Mouse (Mus musculus) ES-Bruce4 (cell line): ENCODE measurements at regions not wholly inside any gene's neighbourhood (a gene's known extent, or its start where the extent isn't known, plus 50 kb on each side); places are given as distances from the start of the nearest gene placed in this dataset.

Experiments used
- CTCF ChIP-seq: IDR thresholded peaks from one replicate; pipeline ENCODE4 v1.8.1; 2011; ENCODE audit warnings: low read depth, low read length
- EP300 ChIP-seq: IDR thresholded peaks from 2 replicates; pipeline ENCODE4 v1.6.1; 2011; ENCODE audit warnings: low read depth, low read length; ENCODE audit not compliant: insufficient read depth

- no peak for TF ChIP-seq CTCF
- TF ChIP-seq EP300 = no peak
Observed at GRCm38 (mm10) chr5:75824660-75825059, 153.6 kb downstream of the Kdr start.
